27 mouse cellular contexts compared by ENCODE assay signal in the genomic region with DNA sequence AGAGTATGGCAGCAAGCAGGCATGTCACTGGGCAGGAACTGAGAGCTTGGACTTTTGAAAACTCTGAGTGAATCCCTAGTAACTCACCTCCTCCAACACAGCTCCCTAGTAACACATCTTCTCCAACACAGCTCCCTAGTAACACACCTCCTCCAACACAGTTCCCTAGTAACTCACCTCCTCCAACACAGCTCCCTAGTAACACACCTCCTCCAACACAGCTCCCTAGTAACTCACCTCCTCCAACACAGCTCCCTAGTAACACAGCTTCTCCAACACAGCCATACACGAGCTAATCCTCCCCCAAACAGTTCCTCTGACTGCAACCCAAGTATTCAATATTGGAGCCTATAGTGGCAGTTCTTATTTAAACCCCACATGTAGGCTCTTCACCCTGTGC. TPM values are rescaled to one million over a fixed set of nuclear protein-coding genes. Genes with fewer than 3 reads are reported as not detected.
"Had no signal": no experiment of that assay in that cellular context is flagged by ENCODE, and none has a peak within 500 bp of the region (broad histone marks: within the 10 kb centered on the region; RNA-seq: fewer than 3 reads in every experiment).

No protein-coding gene starts in this region.

- H3K27ac ChIP-seq: kidney, embryonic 15.5 days; limb, embryonic 10.5 days; limb, embryonic 13.5 days; liver, embryonic 12.5 days; liver, embryonic 15.5 days; lung, embryonic 15.5 days; midbrain, embryonic 10.5 days; midbrain, embryonic 13.5 days; neural tube, embryonic 13.5 days had no signal

- H3K4me1 ChIP-seq: kidney, embryonic 15.5 days; limb, embryonic 10.5 days; limb, embryonic 13.5 days; liver, embryonic 12.5 days; liver, embryonic 15.5 days; lung, embryonic 15.5 days; megakaryocyte, embryonic 14.5 days; midbrain, embryonic 10.5 days; midbrain, embryonic 13.5 days; neural tube, embryonic 13.5 days had no signal

- H3K27me3 ChIP-seq: kidney, embryonic 15.5 days; limb, embryonic 13.5 days; liver, embryonic 12.5 days; liver, embryonic 15.5 days; lung, embryonic 15.5 days; megakaryocyte, embryonic 14.5 days; midbrain, embryonic 13.5 days; neural tube, embryonic 13.5 days had no signal

- ATAC-seq: liver, embryonic 12.5 days; midbrain, embryonic 13.5 days; midbrain, embryonic 16.5 days had no signal

- DNase-seq: kidney, adult 8-10 months; kidney, postnatal 10 days; kidney, postnatal 36 days; liver; lung, adult 18-20 months; lung, postnatal 10 days; lung, postnatal 36 days; retina, postnatal 1 day; right cerebral cortex, postnatal 14 days; thymus, adult 2 months; thymus, postnatal 14 days; thymus, postnatal 4 days had no signal

- H3K4me3 ChIP-seq: kidney, embryonic 15.5 days; limb, embryonic 10.5 days; limb, embryonic 13.5 days; liver, embryonic 12.5 days; liver, embryonic 15.5 days; lung, embryonic 15.5 days; megakaryocyte, embryonic 14.5 days; midbrain, embryonic 10.5 days; midbrain, embryonic 13.5 days; myocyte; neural tube, embryonic 13.5 days had no signal

RNA-seq across cellular contexts. Expression of gene Gm7247, which starts 37.6 kb away (rescaled TPM):
- polyA plus RNA-seq: kidney, embryonic 15.5 days; limb, embryonic 10.5 days; limb, embryonic 13.5 days; liver, embryonic 12.5 days; liver, embryonic 15.5 days; lung, embryonic 15.5 days; midbrain, embryonic 10.5 days; midbrain, embryonic 13.5 days; midbrain, embryonic 16.5 days; myocyte; neural tube, embryonic 13.5 days; small intestine, adult 2 months; spleen, adult 2 months; stomach, embryonic 16.5 days; thymus, adult 2 months had no signal
